Mouse (Mus musculus) 416B (cell line): ENCODE measurements at regions not wholly inside any gene's neighbourhood (a gene's known extent, or its start where the extent isn't known, plus 50 kb on each side); places are given as distances from the start of the nearest gene placed in this dataset.

Experiments
- DNase-seq: peaks from one replicate; pipeline ENCODE4 v3.0.0; 2011; ENCODE audit warnings: low read depth

DNA sequence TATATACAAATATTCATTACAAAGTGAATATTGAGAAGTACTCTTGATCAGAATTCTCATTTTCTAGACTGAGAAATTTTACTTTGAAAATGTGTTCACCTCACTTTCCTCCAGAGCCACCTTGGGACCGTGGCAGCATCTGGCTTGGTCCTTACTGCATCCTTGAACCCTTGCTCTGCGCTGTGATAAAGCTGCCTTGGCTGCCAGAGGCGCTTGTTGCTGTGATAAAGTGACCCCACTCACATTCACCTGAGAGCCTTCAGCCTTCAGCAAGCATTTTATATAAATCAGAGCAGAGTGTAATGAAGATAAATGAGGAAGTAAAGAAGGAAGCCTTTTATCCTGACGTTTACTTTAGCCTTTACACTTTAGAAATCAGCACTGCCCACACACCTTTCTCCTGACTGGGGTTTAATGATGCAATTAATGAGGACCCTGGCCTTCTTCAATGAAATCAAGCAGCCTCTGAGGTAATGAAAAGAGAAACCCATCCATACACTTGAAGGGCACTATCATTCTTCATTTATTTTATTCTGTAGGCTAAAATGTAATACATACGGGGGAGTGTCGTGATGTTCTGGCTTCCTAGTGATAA lies 532.8 kb downstream of the Rfpl4b start:
- no peak for DNase-seq

DNA sequence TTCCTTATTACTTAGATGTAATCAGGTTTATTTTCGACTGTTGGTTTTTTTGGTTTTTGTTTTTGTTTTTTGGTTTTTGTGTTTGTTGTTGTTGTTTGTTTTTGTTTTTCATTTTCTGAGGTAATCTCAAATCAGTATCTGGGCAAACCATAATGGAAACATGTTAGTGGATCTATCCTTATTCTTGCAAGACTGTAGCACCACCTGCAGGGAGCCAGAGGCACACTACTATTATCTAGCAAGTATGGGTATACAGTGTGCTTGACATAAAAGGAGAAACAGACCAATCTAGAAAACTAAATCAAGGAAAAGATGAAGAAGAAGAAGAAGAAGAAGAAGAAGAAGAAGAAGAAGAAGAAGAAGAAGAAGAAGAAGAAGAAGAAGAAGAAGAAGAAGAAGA lies 552.4 kb downstream of the Rfpl4b start:
- DNase-seq, result peak; percentile 9

DNA sequence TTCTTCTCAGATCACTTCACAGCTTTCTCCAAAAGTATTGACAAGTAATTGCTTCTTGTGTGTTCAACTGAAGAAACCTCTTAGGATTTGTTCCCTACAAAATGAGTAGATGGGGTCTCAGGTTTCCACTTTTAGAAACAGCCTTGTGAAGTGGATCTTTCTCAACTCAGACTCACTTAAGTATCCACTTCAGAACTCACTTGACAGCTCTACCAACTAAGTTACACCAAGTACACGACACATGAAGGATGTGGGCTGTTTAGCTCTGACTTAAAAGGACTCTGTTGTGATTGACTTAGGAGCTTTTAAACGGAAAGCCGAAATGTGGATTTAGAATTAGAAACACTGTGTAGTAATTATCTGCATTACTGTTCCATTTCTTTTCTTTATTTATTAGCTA lies 556.0 kb downstream of the Rfpl4b start:
- DNase-seq, result no peak

DNA sequence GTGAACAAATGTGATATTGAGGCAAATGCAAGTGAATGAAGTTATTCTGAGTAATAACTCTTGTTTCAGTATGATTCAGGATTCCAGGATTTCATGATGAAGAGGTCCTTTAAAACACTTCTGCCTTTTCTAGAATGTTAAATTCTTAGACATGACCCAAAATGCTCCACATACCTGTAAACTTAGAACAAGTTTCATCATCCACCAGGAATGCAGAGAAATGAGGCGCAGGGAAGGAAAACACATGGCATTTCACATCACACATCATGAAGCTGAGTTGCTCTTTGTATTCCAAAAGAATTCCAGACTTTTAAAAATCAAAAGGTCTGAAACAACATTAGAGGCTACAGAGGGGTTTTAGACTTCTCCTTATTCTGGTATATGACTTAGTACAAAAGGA lies 574.8 kb downstream of the Rfpl4b start:
- DNase-seq, result no peak
